Mouse (Mus musculus) layer of hippocampus, postnatal 10 days (tissue): ENCODE data around the gene Hipk3. TPM values are rescaled to one million over a fixed set of nuclear protein-coding genes. Genes with fewer than 3 reads are reported as not detected.

Experiments used
- microRNA-seq, 2 experiments: library from miRNA; unstranded; fragments of <30 nt; microRNA quantifications; one replicate each; pipeline ENCODE4 v1.2.0; 2021
- total RNA-seq, 2 experiments: library from RNA; stranded (reverse); gene quantifications; 2 replicates each; pipeline ENCODE4 v1.2.3; 2021

Gene Hipk3
- total RNA-seq, 2 experiments from 2014 or later, result 47.3 to 48.0 TPM

Small RNA genes within 50 kb of the gene (microRNA-seq; reads per million reads assigned to microRNA genes)
- gene Mir1902, result 0 reads per million in 2 experiments

Other genes with a start within 250 kb of the Hipk3 start
- gene D430041D05Rik, start 83.4 kb downstream of the Hipk3 start, total RNA-seq, result 10 to 100 TPM; 82.8 to 84.4 TPM
- 10 to 100 TPM; 41.6 to 43.0 TPM for gene Cstf3, start 96.1 kb upstream of the Hipk3 start, total RNA-seq
- 10 to 100 TPM; 48.2 to 49.6 TPM for gene Tcp11l1, start 217.7 kb upstream of the Hipk3 start, total RNA-seq
- not detected for gene Pin1rt1, start 221.9 kb upstream of the Hipk3 start, total RNA-seq
- gene Depdc7, start 248.4 kb upstream of the Hipk3 start, total RNA-seq, result 1 to 10 TPM; 3.0 to 3.2 TPM